Mouse (Mus musculus): ENCODE data around the gene Gnb2. TPM values are rescaled to one million over a fixed set of nuclear protein-coding genes. Genes with fewer than 3 reads are reported as not detected.

Gene Gnb2
- polyA plus RNA-seq, 1 experiment from 2014 or later, result 319 TPM

DNA sequence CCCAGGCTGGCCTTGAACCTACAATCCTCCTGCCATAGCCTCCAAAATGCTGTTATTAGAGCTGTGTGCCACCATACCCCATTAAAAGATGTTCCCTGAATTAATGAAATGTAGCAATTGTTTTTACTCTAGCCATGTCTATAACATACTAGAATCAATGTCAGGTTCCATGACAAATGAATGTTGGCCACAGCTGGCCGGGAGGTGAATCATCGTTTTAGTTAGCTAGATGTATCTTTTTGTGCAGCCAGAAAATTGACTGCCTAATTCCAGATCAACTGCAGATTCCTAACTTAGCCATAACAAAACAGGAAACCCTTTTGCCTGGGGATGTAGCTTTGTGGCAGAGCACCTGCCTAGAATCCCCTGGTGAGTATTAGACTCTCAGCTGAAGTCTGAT lies 16.5 kb upstream of the Gnb2 start:
- H3K27ac ChIP-seq (ENCODE audit: low read depth, low read length), result no peak overlapping the region
- DNase-seq (ENCODE audit: low spot score) (no peak), ATAC-seq (replicated peaks; ENCODE audit: low FRiP score) (no peak)
- H3K4me3 ChIP-seq (ENCODE audit: low read depth, low read length), result no peak overlapping the region
- 85% methylated on average over 2 of the region's 2 CpGs for WGBS
- no peak overlapping the region for H3K9ac ChIP-seq (ENCODE audit: low read depth, low read length)
- no peaks in the 10 kb centered on the region for H3K36me3 ChIP-seq (ENCODE audit: control insufficient read depth, insufficient read depth, low read length)
- H3K9me3 ChIP-seq (ENCODE audit: control insufficient read depth, low read length), result no peaks in the 10 kb centered on the region
- H3K27me3 ChIP-seq (replicated peaks; ENCODE audit: control insufficient read depth, insufficient read depth, low read length), result peaks cover 13% of the 10 kb centered on the region
- H3K4me1 ChIP-seq (replicated peaks; ENCODE audit: control insufficient read depth, insufficient read depth, low read length), result peaks cover 2% of the 10 kb centered on the region; the same call in 1 of the 2 replicates
- no peak overlapping the region for H3K4me2 ChIP-seq

DNA sequence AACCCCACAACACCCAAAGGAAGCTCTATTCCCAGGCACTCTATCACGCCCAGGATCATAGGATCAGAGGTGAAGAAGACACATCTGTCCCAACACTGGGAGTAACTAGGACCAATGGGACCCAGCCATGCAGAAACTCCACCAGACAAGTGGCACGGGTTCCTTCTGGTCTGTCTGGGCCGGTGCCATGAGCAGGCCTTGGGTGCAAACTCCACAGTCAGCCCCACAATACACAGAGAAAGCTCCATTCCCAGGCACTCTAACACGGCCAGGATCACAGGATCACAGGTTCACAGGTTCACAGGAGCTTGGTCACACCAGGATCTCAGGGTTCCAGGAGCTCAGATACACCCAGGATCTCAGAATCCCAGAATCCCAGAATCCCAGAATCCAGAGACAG lies 12.3 kb upstream of the Gnb2 start:
- H3K4me3 ChIP-seq (ENCODE audit: low read depth, low read length), result no peak overlapping the region
- no peak overlapping the region for H3K4me2 ChIP-seq
- ATAC-seq (replicated peaks; ENCODE audit: low FRiP score) (no peak), DNase-seq (ENCODE audit: low spot score) (no peak)
- no peak overlapping the region for H3K27ac ChIP-seq (ENCODE audit: low read depth, low read length)
- no peaks in the 10 kb centered on the region for H3K9me3 ChIP-seq (ENCODE audit: control insufficient read depth, low read length)
- no peaks in the 10 kb centered on the region for H3K36me3 ChIP-seq (ENCODE audit: control insufficient read depth, insufficient read depth, low read length)
- no peaks in the 10 kb centered on the region for H3K4me1 ChIP-seq (replicated peaks; ENCODE audit: control insufficient read depth, insufficient read depth, low read length)
- no peak overlapping the region for H3K9ac ChIP-seq (ENCODE audit: low read depth, low read length)
- WGBS, result 72% methylated on average over 4 of the region's 4 CpGs
- no peaks in the 10 kb centered on the region for H3K27me3 ChIP-seq (replicated peaks; ENCODE audit: control insufficient read depth, insufficient read depth, low read length)

DNA sequence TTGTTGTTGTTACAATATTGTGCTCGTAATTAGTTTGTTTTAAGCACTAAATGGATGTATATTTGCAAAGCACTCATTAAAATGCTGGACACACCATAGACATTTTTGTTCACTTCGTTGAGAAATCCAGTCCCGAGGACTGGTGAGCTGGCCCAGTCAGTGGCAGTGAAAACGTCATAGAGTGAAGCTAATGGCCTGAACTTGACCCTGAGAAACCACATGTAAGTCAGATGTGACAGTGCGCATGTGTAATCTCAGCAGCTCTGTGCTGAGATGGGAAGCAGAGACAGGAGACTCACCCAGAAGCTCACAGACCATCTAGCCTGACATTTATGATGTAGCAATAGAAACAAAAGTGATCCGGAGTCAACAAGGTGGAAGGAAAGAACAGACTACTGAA lies 11.6 kb upstream of the Gnb2 start:
- ATAC-seq (replicated peaks; ENCODE audit: low FRiP score) (no peak), DNase-seq (ENCODE audit: low spot score) (no peak)
- H3K4me3 ChIP-seq (ENCODE audit: low read depth, low read length), result no peak overlapping the region

DNA sequence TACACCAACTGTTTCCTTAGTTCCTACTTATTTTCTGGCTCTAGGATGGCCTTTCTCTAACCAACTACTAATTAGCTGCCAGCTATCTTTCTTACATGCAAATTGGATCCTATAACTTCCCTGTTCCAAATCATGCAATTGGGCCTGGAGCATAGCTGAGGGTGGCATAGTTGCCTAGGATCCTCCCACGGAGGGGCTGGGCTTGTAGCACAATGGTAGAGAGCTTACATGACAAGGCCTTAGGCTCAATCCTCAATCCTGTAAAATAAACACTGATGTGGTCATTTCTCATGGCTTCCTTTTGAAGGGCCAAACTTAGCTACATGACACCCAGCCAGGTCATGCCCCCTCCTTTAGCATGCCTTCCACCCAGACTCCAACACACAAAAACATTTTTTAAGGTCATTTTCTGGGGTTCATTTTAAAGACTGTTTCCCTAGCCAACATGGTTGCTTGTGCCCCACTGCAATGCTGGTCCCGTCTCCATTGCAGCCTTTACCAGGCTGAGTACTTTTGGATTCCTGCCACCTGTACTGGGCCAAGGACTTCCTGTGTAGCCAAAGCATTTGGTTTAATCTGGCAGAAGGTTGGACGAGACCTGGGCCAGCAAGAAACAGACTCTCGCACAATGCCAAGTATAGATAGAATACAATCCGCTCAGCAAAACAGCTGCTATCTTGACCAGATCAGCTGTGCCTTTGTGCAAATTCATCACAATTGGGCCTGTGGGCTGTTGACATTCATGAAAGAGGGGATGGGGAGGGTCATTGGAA lies 8.6 kb upstream of the Gnb2 start:
- Histone ChIP-seq H3K4me3 (ENCODE audit: low read depth, low read length) (no peak overlapping the region), H3K9ac (ENCODE audit: low read depth, low read length) (no peak overlapping the region), H3K4me2 (no peak overlapping the region), H3K36me3 (ENCODE audit: control insufficient read depth, insufficient read depth, low read length) (no peaks in the 10 kb centered on the region), H3K4me1 (replicated peaks; ENCODE audit: control insufficient read depth, insufficient read depth, low read length) (no peaks in the 10 kb centered on the region), H3K27me3 (replicated peaks; ENCODE audit: control insufficient read depth, insufficient read depth, low read length) (no peaks in the 10 kb centered on the region), H3K27ac (ENCODE audit: low read depth, low read length) (no peak overlapping the region), H3K9me3 (ENCODE audit: control insufficient read depth, low read length) (no peaks in the 10 kb centered on the region)
- WGBS, result 72% methylated on average over 5 of the region's 5 CpGs
- no peak for ATAC-seq (replicated peaks; ENCODE audit: low FRiP score)
- DNase-seq (ENCODE audit: low spot score), result no peak

More for the DNA sequence above, 11.6 kb upstream of the Gnb2 start:
- no peak overlapping the region for H3K27ac ChIP-seq (ENCODE audit: low read depth, low read length)
- no peaks in the 10 kb centered on the region for H3K9me3 ChIP-seq (ENCODE audit: control insufficient read depth, low read length)
- no peak overlapping the region for H3K4me2 ChIP-seq
- no peaks in the 10 kb centered on the region for H3K27me3 ChIP-seq (replicated peaks; ENCODE audit: control insufficient read depth, insufficient read depth, low read length)
- no peak overlapping the region for H3K9ac ChIP-seq (ENCODE audit: low read depth, low read length)
- WGBS, result 65% methylated on average over 6 of the region's 6 CpGs
- no peaks in the 10 kb centered on the region for H3K4me1 ChIP-seq (replicated peaks; ENCODE audit: control insufficient read depth, insufficient read depth, low read length)
- H3K36me3 ChIP-seq (ENCODE audit: control insufficient read depth, insufficient read depth, low read length), result no peaks in the 10 kb centered on the region

DNA sequence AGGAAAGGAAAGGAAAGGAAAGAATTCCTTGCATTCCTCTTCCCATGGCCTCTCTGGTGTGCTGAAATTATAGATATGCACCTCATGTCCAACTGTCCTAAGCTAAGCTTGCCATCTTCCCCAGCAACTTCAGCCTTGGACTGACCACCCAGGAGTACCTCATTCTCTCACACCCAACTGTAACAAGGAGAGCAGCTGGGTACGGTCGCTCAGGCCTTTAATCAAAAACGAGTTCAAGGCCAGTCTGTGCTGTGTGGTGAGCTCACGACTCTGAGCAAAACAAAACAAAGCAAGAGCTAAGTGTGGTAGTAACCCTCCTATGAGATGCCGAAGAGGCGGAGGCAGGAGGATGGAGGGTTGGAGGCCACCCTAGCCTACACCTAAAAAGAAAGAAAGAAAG lies 7.7 kb upstream of the Gnb2 start:
- DNase-seq (ENCODE audit: low spot score) (no peak), ATAC-seq (replicated peaks; ENCODE audit: low FRiP score) (no peak)
- Histone ChIP-seq H3K4me3 (ENCODE audit: low read depth, low read length) (no peak overlapping the region), H3K4me2 (no peak overlapping the region), H3K36me3 (ENCODE audit: control insufficient read depth, insufficient read depth, low read length) (no peaks in the 10 kb centered on the region), H3K4me1 (replicated peaks; ENCODE audit: control insufficient read depth, insufficient read depth, low read length) (no peaks in the 10 kb centered on the region), H3K9me3 (ENCODE audit: control insufficient read depth, low read length) (no peaks in the 10 kb centered on the region), H3K27me3 (replicated peaks; ENCODE audit: control insufficient read depth, insufficient read depth, low read length) (no peaks in the 10 kb centered on the region), H3K9ac (ENCODE audit: low read depth, low read length) (no peak overlapping the region), H3K27ac (ENCODE audit: low read depth, low read length) (no peak overlapping the region)
- WGBS, result 71% methylated on average over 6 of the region's 6 CpGs

DNA sequence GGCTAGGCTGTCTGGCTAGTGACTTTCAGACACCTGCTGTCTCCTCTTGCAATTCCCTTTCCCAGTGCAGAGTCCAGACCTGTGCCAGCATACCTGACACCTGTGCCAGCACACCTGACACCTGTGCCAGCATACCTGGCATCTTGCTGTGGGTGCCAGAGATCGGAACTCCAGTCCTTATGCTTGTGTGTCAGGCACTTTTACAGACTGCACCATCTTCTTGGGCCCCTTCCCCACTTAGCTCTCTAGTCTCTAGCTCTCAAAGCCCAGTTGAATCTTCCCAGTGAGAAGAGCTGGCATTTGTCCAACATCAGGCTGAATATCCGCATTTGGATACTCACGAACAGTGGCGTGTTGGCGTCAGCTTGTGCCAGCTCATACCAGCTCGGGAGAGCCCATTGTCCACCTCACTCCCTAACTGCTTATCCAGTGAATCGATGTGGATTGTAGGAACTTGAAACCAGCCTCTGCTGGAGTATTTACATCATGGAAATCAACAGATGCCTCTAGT lies 6.0 kb upstream of the Gnb2 start:
- H3K4me2 ChIP-seq, result no peak overlapping the region
- H3K27me3 ChIP-seq (replicated peaks; ENCODE audit: control insufficient read depth, insufficient read depth, low read length), result no peaks in the 10 kb centered on the region
- no peaks in the 10 kb centered on the region for H3K9me3 ChIP-seq (ENCODE audit: control insufficient read depth, low read length)
- ATAC-seq (replicated peaks; ENCODE audit: low FRiP score), result no peak
- no peak overlapping the region for H3K27ac ChIP-seq (ENCODE audit: low read depth, low read length)
- DNase-seq (ENCODE audit: low spot score), result no peak
- no peaks in the 10 kb centered on the region for H3K36me3 ChIP-seq (ENCODE audit: control insufficient read depth, insufficient read depth, low read length)
- H3K4me1 ChIP-seq (replicated peaks; ENCODE audit: control insufficient read depth, insufficient read depth, low read length), result no peaks in the 10 kb centered on the region
- H3K9ac ChIP-seq (ENCODE audit: low read depth, low read length), result no peak overlapping the region
- no peak overlapping the region for H3K4me3 ChIP-seq (ENCODE audit: low read depth, low read length)
- WGBS, result 76% methylated on average over 7 of the region's 7 CpGs

DNA sequence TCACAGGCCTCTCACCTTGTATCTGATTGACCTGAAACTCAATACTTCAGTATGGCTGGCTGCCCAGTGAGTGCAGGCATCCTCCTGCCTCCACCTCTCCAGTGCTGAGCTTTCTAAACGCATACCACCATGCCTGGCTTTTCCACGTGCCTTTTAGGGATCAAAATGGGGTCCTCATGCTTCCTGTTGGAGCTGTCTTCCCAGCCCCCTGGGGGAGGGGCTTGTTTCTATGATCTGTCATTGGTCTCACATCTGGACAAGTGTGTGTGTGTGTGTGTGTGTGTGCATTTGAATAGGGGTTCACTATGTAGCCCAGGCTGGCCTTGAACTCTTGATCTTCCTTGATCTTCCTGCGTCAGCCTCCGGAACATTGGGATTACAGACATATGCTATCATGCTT lies 4.2 kb upstream of the Gnb2 start:
- H3K9me3 ChIP-seq (ENCODE audit: control insufficient read depth, low read length), result no peaks in the 10 kb centered on the region
- H3K27me3 ChIP-seq (replicated peaks; ENCODE audit: control insufficient read depth, insufficient read depth, low read length), result no peaks in the 10 kb centered on the region
- H3K36me3 ChIP-seq (ENCODE audit: control insufficient read depth, insufficient read depth, low read length), result no peaks in the 10 kb centered on the region
- ATAC-seq (replicated peaks; ENCODE audit: low FRiP score) (no peak), DNase-seq (ENCODE audit: low spot score) (no peak)
- WGBS, result 58% methylated on average over 4 of the region's 4 CpGs
- H3K9ac ChIP-seq (ENCODE audit: low read depth, low read length), result no peak overlapping the region
- H3K4me2 ChIP-seq, result no peak overlapping the region
- no peak overlapping the region for H3K27ac ChIP-seq (ENCODE audit: low read depth, low read length)
- peaks cover 5% of the 10 kb centered on the region; the same call in 1 of the 2 replicates for H3K4me1 ChIP-seq (replicated peaks; ENCODE audit: control insufficient read depth, insufficient read depth, low read length)
- H3K4me3 ChIP-seq (ENCODE audit: low read depth, low read length), result no peak overlapping the region

DNA sequence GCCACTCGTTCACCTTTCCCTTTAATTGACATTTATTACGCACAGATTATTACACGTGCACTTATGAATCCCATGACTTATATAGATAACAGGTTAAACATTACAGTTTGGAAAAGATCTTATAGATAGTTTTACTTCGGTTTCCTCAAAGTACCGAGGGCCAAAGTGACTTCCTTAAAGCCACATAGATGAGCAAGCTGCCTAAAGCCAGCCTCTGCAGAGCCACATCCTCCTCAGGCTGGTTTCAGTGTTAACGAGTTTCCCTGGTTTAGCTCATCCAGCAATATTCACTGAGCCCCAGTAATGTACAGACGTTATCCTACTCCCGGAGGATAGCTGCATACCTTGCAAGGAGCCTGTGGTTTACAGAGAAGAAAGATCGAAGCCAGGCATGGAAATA lies 2.0 kb upstream of the Gnb2 start:
- DNase-seq (ENCODE audit: low spot score), result no peak
- no peaks in the 10 kb centered on the region for H3K9me3 ChIP-seq (ENCODE audit: control insufficient read depth, low read length)
- no peak overlapping the region for H3K4me3 ChIP-seq (ENCODE audit: low read depth, low read length)
- no peak overlapping the region for H3K27ac ChIP-seq (ENCODE audit: low read depth, low read length)
- no peak overlapping the region for H3K9ac ChIP-seq (ENCODE audit: low read depth, low read length)
- H3K4me2 ChIP-seq, result no peak overlapping the region
- WGBS, result 73% methylated on average over 9 of the region's 9 CpGs
- ATAC-seq (replicated peaks; ENCODE audit: low FRiP score), result no peak
- H3K36me3 ChIP-seq (ENCODE audit: control insufficient read depth, insufficient read depth, low read length), result peaks cover 2% of the 10 kb centered on the region; the same call in 1 of the 2 replicates
- peaks cover 15% of the 10 kb centered on the region for H3K4me1 ChIP-seq (replicated peaks; ENCODE audit: control insufficient read depth, insufficient read depth, low read length)
- no peaks in the 10 kb centered on the region for H3K27me3 ChIP-seq (replicated peaks; ENCODE audit: control insufficient read depth, insufficient read depth, low read length)

DNA sequence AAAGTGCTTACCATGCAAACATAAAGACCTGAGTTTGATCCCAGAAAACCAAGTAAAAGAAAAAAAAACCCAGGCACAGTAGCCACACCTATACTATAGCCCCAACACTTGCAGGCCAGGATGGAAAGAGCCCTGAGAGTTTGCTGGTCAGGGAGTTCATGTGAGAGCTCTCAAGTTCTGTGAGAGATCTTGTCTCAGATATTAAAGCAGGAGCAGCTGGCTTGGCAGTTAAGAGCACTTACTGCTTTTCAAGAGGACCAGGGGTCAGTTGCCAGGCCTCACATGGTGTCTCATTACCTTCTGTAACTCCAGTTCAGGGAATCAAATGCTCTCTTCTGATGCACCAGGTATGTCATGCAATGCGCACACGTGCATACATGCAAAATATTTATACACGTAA lies 1.5 kb upstream of the Gnb2 start:
- WGBS, result 92% methylated on average over 3 of the region's 3 CpGs
- no peak for ATAC-seq (replicated peaks; ENCODE audit: low FRiP score)
- Histone ChIP-seq H3K27ac (ENCODE audit: low read depth, low read length) (no peak overlapping the region), H3K9me3 (ENCODE audit: control insufficient read depth, low read length) (no peaks in the 10 kb centered on the region), H3K9ac (ENCODE audit: low read depth, low read length) (no peak overlapping the region), H3K36me3 (ENCODE audit: control insufficient read depth, insufficient read depth, low read length) (peaks cover 2% of the 10 kb centered on the region; the same call in 1 of the 2 replicates), H3K4me1 (replicated peaks; ENCODE audit: control insufficient read depth, insufficient read depth, low read length) (peaks cover 16% of the 10 kb centered on the region), H3K4me3 (ENCODE audit: low read depth, low read length) (no peak overlapping the region), H3K27me3 (replicated peaks; ENCODE audit: control insufficient read depth, insufficient read depth, low read length) (no peaks in the 10 kb centered on the region), H3K4me2 (no peak overlapping the region; the same call in 1 of the 2 replicates)
- no peak for DNase-seq (ENCODE audit: low spot score)

Measured in liver, embryonic 11.5 days (tissue).